Mouse (Mus musculus): Measurements from ENCODE around the gene Il17re. TPM values are rescaled to one million over a fixed set of nuclear protein-coding genes. Genes with fewer than 3 reads are reported as not detected.
A peak's percentile ranks its signal among the peaks of the same experiment; 100 is the strongest.

Gene Il17re
- polyA plus RNA-seq, 1 experiment from 2014 or later = 7.8 TPM

- ATAC-seq (replicated peaks; ENCODE audit: low FRiP score) = no peak
- Histone ChIP-seq H3K4me1 (0 out of 2 replicates have a peak, but pooled peaks cover 4% of the 10 kb centered on the region), H3K9ac (no peak overlapping the region), H3K36me3 (no peaks in the 10 kb centered on the region), H3K27ac (0 out of 2 replicates have a peak overlapping the region, but pooled peaks have one; percentile 5), H3K9me3 (replicated peaks) (peaks cover 3% of the 10 kb centered on the region; the same call in 1 of the 2 replicates), H3K4me2 (no peak overlapping the region), H3K4me3 (replicated peaks) (no peak overlapping the region), H3K27me3 (no peaks in the 10 kb centered on the region)
- WGBS = 51% methylated on average over 3 of the region's 3 CpGs
Observed at GRCm38 (mm10) chr6:113431801-113432200, 26.5 kb upstream of the Il17re start.

DNA sequence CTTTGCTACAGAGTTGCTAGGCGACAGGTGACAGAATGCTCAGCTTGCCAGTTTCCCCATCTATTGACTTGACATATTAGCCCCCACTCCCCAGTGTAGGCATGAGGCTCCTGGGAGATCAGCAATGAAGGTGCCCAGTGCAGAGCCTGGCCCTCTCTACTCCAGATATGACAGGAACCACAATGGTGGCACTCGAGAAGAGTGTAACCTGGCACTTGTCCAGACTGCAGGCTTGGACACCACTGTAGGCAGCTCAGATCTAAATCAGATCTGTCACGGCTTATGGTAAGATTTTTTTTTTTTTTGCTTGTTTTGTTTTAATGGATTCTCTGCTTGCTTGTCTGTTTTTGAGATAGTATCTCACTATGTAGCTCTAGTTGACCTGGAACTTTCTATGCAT lies 24.6 kb upstream of the Il17re start:
- no peak for ATAC-seq (replicated peaks; ENCODE audit: low FRiP score)
- no peaks in the 10 kb centered on the region for H3K36me3 ChIP-seq
- 73% methylated on average over 3 of the region's 3 CpGs for WGBS

GRCm38 (mm10) chr6:113434691-113435090 lies 23.6 kb upstream of the Il17re start:
- no peak for ATAC-seq (replicated peaks; ENCODE audit: low FRiP score)
- WGBS = 71% methylated on average over 7 of the region's 7 CpGs
- H3K4me2 ChIP-seq = no peak overlapping the region

More for the DNA sequence above, 24.6 kb upstream of the Il17re start:
- no peak overlapping the region for H3K4me3 ChIP-seq (replicated peaks)
- H3K9ac ChIP-seq = no peak overlapping the region
- no peaks in the 10 kb centered on the region for H3K9me3 ChIP-seq (replicated peaks)
- H3K27ac ChIP-seq = no peak overlapping the region
- 0 out of 2 replicates have a peak, but pooled peaks cover 4% of the 10 kb centered on the region for H3K4me1 ChIP-seq
- no peak overlapping the region for H3K4me2 ChIP-seq
- H3K27me3 ChIP-seq = no peaks in the 10 kb centered on the region

DNA sequence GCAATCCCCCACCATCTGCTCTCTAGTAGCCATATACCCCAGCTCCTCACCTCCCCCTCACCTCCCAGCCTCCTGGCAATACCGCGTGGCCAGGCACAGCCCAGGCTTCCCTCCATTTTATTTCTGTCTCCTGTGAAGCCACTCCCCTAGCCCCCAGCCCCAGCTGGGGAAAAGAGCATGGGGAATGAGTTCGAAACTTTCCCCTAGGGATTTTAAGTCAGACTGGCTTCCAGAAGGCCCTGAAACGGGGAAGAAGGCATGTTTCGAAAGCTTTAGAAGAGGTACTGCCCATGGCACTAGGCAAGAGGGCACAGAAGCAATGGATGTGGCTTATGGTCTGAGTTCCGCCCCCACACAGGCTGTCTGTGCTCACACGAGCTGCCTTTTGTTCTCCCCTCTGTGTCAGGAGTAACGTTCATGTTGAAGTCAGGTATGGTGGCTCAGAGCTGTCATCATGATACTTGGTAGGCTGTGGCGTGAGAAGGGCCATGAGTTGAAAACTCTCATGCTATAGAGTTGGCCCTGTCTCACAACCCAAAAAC lies 22.5 kb upstream of the Il17re start, which contains the start of gene Cidec:
Cidec (minus strand) TSS at position 97 of the 542 bp plus-strand sequence.
- H3K4me1 ChIP-seq = 0 out of 2 replicates have a peak, but pooled peaks cover 4% of the 10 kb centered on the region
- no peak within 1 kb of the TSS for H3K27ac ChIP-seq
- H3K9ac ChIP-seq = no peak within 1 kb of the TSS
- no peak within 1 kb of the TSS for H3K4me3 ChIP-seq (replicated peaks)
- no peaks in the 10 kb centered on the region for H3K9me3 ChIP-seq (replicated peaks)
- no peaks in the 10 kb centered on the region for H3K27me3 ChIP-seq
- WGBS = 73% methylated on average over 9 of the region's 9 CpGs
- no peak for ATAC-seq (replicated peaks; ENCODE audit: low FRiP score)
- no peaks in the 10 kb centered on the region for H3K36me3 ChIP-seq
- no peak within 1 kb of the TSS for H3K4me2 ChIP-seq

More at GRCm38 (mm10) chr6:113434691-113435090, 23.6 kb upstream of the Il17re start:
- H3K36me3 ChIP-seq = no peaks in the 10 kb centered on the region
- H3K27me3 ChIP-seq = no peaks in the 10 kb centered on the region
- H3K4me3 ChIP-seq (replicated peaks) = no peak overlapping the region
- H3K4me1 ChIP-seq = 0 out of 2 replicates have a peak, but pooled peaks cover 4% of the 10 kb centered on the region
- H3K27ac ChIP-seq = no peak overlapping the region
- H3K9me3 ChIP-seq (replicated peaks) = no peaks in the 10 kb centered on the region
- H3K9ac ChIP-seq = no peak overlapping the region

- Histone ChIP-seq H3K36me3 (no peaks in the 10 kb centered on the region), H3K27me3 (no peaks in the 10 kb centered on the region), H3K27ac (no peak overlapping the region), H3K4me2 (no peak overlapping the region), H3K9ac (no peak overlapping the region), H3K9me3 (replicated peaks) (no peaks in the 10 kb centered on the region), H3K4me3 (replicated peaks) (no peak overlapping the region), H3K4me1 (peaks cover 6% of the 10 kb centered on the region; the same call in 1 of the 2 replicates)
- WGBS = 75% methylated on average over 12 of the region's 12 CpGs
- no peak for ATAC-seq (replicated peaks; ENCODE audit: low FRiP score)
Observed at GRCm38 (mm10) chr6:113437135-113437534, 21.1 kb upstream of the Il17re start.

- no peak overlapping the region for H3K9ac ChIP-seq
Observed at GRCm38 (mm10) chr6:113438721-113439430, 19.4 kb upstream of the Il17re start.

GRCm38 (mm10) chr6:113440686-113441085 lies 17.6 kb upstream of the Il17re start:
- Histone ChIP-seq H3K4me1 (peaks cover 25% of the 10 kb centered on the region), H3K4me3 (replicated peaks) (no peak overlapping the region), H3K36me3 (peaks cover 7% of the 10 kb centered on the region; the same call in 1 of the 2 replicates), H3K4me2 (no peak overlapping the region), H3K9ac (no peak overlapping the region), H3K9me3 (replicated peaks) (no peaks in the 10 kb centered on the region), H3K27ac (no peak overlapping the region), H3K27me3 (no peaks in the 10 kb centered on the region)
- WGBS = 86% methylated on average over 3 of the region's 3 CpGs
- no peak for ATAC-seq (replicated peaks; ENCODE audit: low FRiP score)

More at GRCm38 (mm10) chr6:113438721-113439430, 19.4 kb upstream of the Il17re start:
- no peak for ATAC-seq (replicated peaks; ENCODE audit: low FRiP score)
- Histone ChIP-seq H3K27me3 (no peaks in the 10 kb centered on the region), H3K4me1 (peaks cover 16% of the 10 kb centered on the region), H3K4me3 (replicated peaks) (no peak overlapping the region), H3K4me2 (no peak overlapping the region), H3K9me3 (replicated peaks) (no peaks in the 10 kb centered on the region), H3K27ac (no peak overlapping the region), H3K36me3 (no peaks in the 10 kb centered on the region)
- WGBS = 55% methylated on average over 12 of the region's 12 CpGs

GRCm38 (mm10) chr6:113441147-113441680 lies 17.1 kb upstream of the Il17re start:
- Histone ChIP-seq H3K4me2 (no peak overlapping the region), H3K9ac (no peak overlapping the region), H3K9me3 (replicated peaks) (no peaks in the 10 kb centered on the region), H3K4me1 (peaks cover 28% of the 10 kb centered on the region), H3K27me3 (no peaks in the 10 kb centered on the region), H3K4me3 (replicated peaks) (no peak overlapping the region), H3K27ac (no peak overlapping the region), H3K36me3 (peaks cover 9% of the 10 kb centered on the region; the same call in 1 of the 2 replicates)
- ATAC-seq (replicated peaks; ENCODE audit: low FRiP score) = no peak
- WGBS = 54% methylated on average over 7 of the region's 7 CpGs

DNA sequence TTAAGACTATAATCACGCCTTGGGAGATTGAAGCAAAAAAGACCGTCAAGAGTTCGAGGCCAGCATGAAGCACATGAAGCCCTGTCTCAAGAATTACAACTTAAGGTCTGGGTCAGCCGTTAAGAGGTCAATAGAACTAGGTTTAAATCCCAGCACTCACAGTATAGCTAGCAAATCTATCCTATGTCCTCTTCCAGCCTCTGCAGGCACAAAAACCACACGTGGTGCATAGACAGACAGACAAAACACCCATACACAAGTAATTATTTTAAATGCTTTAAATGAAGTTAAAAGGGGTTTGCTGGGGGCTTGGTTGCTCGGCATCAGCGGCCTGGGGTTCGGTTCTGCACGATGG lies 16.2 kb upstream of the Il17re start:
- Histone ChIP-seq H3K4me3 (replicated peaks) (peak overlapping the region; percentile 98), H3K27me3 (no peaks in the 10 kb centered on the region), H3K9me3 (replicated peaks) (no peaks in the 10 kb centered on the region), H3K4me1 (peaks cover 28% of the 10 kb centered on the region), H3K4me2 (peak overlapping the region; percentile 90), H3K36me3 (peaks cover 17% of the 10 kb centered on the region), H3K27ac (peak overlapping the region; percentile 77), H3K9ac (peak overlapping the region; percentile 88)
- peak; percentile 1; the same call in 1 of the 2 replicates for ATAC-seq (replicated peaks; ENCODE audit: low FRiP score)
- 39% methylated on average over 9 of the region's 9 CpGs for WGBS

DNA sequence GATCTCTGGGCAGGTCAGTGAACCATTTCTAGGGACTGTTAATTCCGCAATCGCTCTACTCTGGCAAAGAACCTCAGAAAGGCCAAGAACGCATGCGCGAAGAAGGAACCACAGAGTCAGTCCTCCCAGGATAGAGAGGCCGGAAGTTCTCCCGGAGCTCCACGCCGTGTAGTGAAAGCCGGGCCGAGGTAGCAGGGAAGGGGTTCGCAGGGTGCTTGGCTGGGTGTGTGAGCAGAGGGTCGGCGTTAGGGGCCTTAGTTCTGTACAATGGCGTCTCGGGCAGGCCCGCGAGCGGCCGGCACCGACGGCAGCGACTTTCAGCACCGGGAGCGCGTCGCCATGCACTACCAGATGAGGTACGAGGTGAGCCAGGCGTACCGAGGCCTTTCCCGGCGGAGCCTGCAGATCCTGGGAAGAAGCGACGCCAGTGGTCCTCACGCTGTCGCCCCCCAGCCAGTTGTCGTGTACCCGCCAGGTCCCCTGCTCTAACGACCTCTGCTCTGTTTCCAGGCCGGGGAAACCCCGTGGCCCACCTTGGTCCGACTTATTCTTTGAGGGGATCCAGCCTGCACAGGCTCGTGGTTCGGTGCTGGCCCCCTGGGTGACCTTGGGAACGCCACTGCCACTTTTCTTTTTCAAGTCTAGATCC lies 15.7 kb upstream of the Il17re start, which contains the start of gene Jagn1:
Jagn1 (plus strand) TSS at position 128 of the 649 bp plus-strand sequence.
- peak within 1 kb of the TSS; percentile 88 for H3K9ac ChIP-seq
- WGBS = under 1% methylated on average over 45 of the region's 45 CpGs
- peak within 1 kb of the TSS; percentile 90 for H3K4me2 ChIP-seq
- H3K4me1 ChIP-seq = peaks cover 28% of the 10 kb centered on the region
- H3K4me3 ChIP-seq (replicated peaks) = peak within 1 kb of the TSS; percentile 98
- no peaks in the 10 kb centered on the region for H3K27me3 ChIP-seq
- peaks cover 22% of the 10 kb centered on the region for H3K36me3 ChIP-seq
- ATAC-seq (replicated peaks; ENCODE audit: low FRiP score) = peak; percentile 84
- H3K9me3 ChIP-seq (replicated peaks) = no peaks in the 10 kb centered on the region
- peak within 1 kb of the TSS; percentile 77 for H3K27ac ChIP-seq

DNA sequence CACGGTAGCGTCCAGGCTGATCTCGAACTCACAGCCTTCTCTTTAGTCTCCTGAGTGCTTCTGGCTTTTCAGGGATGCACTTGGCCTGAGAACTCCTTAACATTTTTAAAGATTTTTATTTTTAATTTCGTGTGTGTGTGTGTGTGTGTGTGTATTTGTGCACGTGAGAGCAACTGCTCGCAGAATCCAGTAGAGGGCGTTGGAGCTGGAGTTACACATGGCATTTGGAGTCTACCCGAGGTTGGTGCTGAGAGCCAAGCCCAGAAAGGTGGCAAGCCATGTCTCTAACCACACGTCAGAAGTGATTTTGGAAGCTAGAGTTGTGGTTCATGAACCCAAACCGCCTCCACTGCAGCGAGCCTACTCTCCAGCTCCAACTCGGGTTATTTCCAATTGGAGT lies 15.2 kb upstream of the Il17re start:
- ATAC-seq (replicated peaks; ENCODE audit: low FRiP score) = no peak
- H3K27me3 ChIP-seq = no peaks in the 10 kb centered on the region
- H3K4me2 ChIP-seq = peak overlapping the region; percentile 90
- 43% methylated on average over 12 of the region's 12 CpGs for WGBS
- H3K36me3 ChIP-seq = peaks cover 27% of the 10 kb centered on the region
- peak overlapping the region; percentile 88 for H3K9ac ChIP-seq
- H3K9me3 ChIP-seq (replicated peaks) = no peaks in the 10 kb centered on the region
- H3K4me1 ChIP-seq = peaks cover 28% of the 10 kb centered on the region
- peak overlapping the region; percentile 77 for H3K27ac ChIP-seq
- H3K4me3 ChIP-seq (replicated peaks) = peak overlapping the region; percentile 98
